ENCODE assay signal across 8 mouse cellular contexts in genomic region chr19:11469215-11469614, GRCm38 (mm10). TPM values are rescaled to one million over a fixed set of nuclear protein-coding genes. Genes with fewer than 3 reads are reported as not detected.
A peak's percentile ranks its signal among the peaks of the same experiment; 100 is the strongest.
DNase-seq lines count a peak whose midpoint lies in the region; ATAC-seq and TF ChIP-seq lines count a peak whose summit lies in the region.
"Not testable (repeated sequence)": the region's sequence is repeated elsewhere in the genome, so short reads cannot be mapped to it uniquely, and the experiment has no call there.
"Had no signal": no experiment of that assay in that cellular context is flagged by ENCODE, and none has a peak within 500 bp of the region (broad histone marks: within the 10 kb centered on the region; RNA-seq: fewer than 3 reads in every experiment).

TSS of gene Ms4a6c (plus strand) at chr19:11469366.

- H3K4me3 ChIP-seq in embryonic facial prominence, embryonic 14.5 days (ENCODE audit: low read depth, low read length); liver, adult 2 months (ENCODE audit: insufficient read depth, low read depth, low read length): not testable (repeated sequence)

- H3K27me3 ChIP-seq in embryonic facial prominence, embryonic 14.5 days (replicated peaks; ENCODE audit: control insufficient read depth, insufficient read depth, low read length); liver, adult 2 months (ENCODE audit: control insufficient read depth, insufficient read depth, low read length): not testable (repeated sequence)

- TF ChIP-seq POLR2A in liver, adult 2 months (IDR thresholded peaks at IDR 0.05; ENCODE audit: extremely low read depth, insufficient read depth, low read length) = not testable (repeated sequence)

- peak; percentile 3 for DNase-seq in adrenal gland, adult 2 months
- DNase-seq in embryonic facial prominence, embryonic 14.5 days (ENCODE audit: low spot score); urinary bladder, adult 2 months (ENCODE audit: low spot score): not testable (repeated sequence)
- DNase-seq in liver, adult 2 months (ENCODE audit: extremely low read depth, low read depth, low spot score) = peak; percentile 25
- DNase-seq in lung, postnatal 36 days = peak; percentile 25

- not testable (repeated sequence) for H3K9me3 ChIP-seq in embryonic facial prominence, embryonic 14.5 days (ENCODE audit: control insufficient read depth, low read length)

- not testable (repeated sequence) for H3K27ac ChIP-seq in embryonic facial prominence, embryonic 14.5 days (replicated peaks; ENCODE audit: low read depth, low read length)
- H3K27ac ChIP-seq in liver, adult 2 months (replicated peaks; ENCODE audit: insufficient read depth, low read depth, low read length) = peak within 1 kb of the TSS; percentile 47; the same call in 1 of the 2 replicates

- not testable (repeated sequence) for H3K79me2 ChIP-seq in liver, adult 2 months (ENCODE audit: control insufficient read depth, insufficient read depth, low read length)

- not testable (repeated sequence) for H3K4me2 ChIP-seq in embryonic facial prominence, embryonic 14.5 days (ENCODE audit: low read depth, low read length)

- H3K4me1 ChIP-seq in embryonic facial prominence, embryonic 14.5 days (ENCODE audit: control insufficient read depth, insufficient read depth, low read length); liver, adult 2 months (ENCODE audit: control insufficient read depth, insufficient read depth, low read length): not testable (repeated sequence)

- WGBS in embryonic facial prominence, embryonic 14.5 days = 84% methylated on average over 4 of the region's 4 CpGs
- WGBS in liver, adult 2 months = 87% methylated on average over 4 of the region's 4 CpGs

- TF ChIP-seq CTCF in liver, adult 2 months (IDR thresholded peaks at IDR 0.05; ENCODE audit: low read depth, low read length) = not testable (repeated sequence)

- not testable (repeated sequence) for H3K9ac ChIP-seq in embryonic facial prominence, embryonic 14.5 days (ENCODE audit: low read depth, low read length); liver, adult 2 months (ENCODE audit: low read depth, low read length)

- H3K36me3 ChIP-seq in embryonic facial prominence, embryonic 14.5 days (ENCODE audit: control insufficient read depth, insufficient read depth, low read length); liver, adult 2 months (ENCODE audit: control insufficient read depth, insufficient read depth, low read length): not testable (repeated sequence)

- not testable (repeated sequence) for ATAC-seq in embryonic facial prominence, embryonic 14.5 days (ENCODE audit: low read depth)
- peak; percentile 73 to 87 for ATAC-seq in hematopoietic stem cell, adult 5-6 weeks (replicated peaks in 1 of 2; ENCODE audit: insufficient read depth in 1 of 2, low FRiP score in 2 of 2, low TSS enrichment in 1 of 2, low read depth in 1 of 2, poor library complexity in 2 of 2, severe bottlenecking in 2 of 2)
- peak; percentile 44 for ATAC-seq in neutrophil, adult 5-6 weeks (ENCODE audit: extremely low read depth, insufficient number of reproducible peaks, low FRiP score, poor library complexity, severe bottlenecking)

RNA-seq across cellular contexts. Expression of gene Ms4a6c, which starts in this region (rescaled TPM):
- total RNA-seq in adrenal gland, adult 2 months (2021) = 10 to 100 TPM; 12.0 to 12.5 TPM
- polyA plus RNA-seq in adrenal gland, adult 2 months (2012; rRNA removed) = 1.6 and 1.8 TPM in 2 replicates
- 8.3 and 11.8 TPM in 2 replicates for polyA plus RNA-seq in embryonic facial prominence, embryonic 14.5 days (2014; fragmentation: Nextera tagmentation; extraction: Ambion mirVana)
- 23.6 and 32.0 TPM in 2 replicates for total RNA-seq in hematopoietic stem cell, adult 5-6 weeks (2017)
- total RNA-seq in liver, adult 2 months (2014; rRNA removed) = 5.6 and 6.6 TPM in 2 replicates
- 1.0 and 1.8 TPM in 2 replicates for polyA plus RNA-seq in liver, adult 2 months (2012; rRNA removed)
- 34.3 and 38.1 TPM in 2 replicates for total RNA-seq in neutrophil, adult 5-6 weeks (2017)
- 12.8 and 13.3 TPM in 2 replicates for polyA plus RNA-seq in urinary bladder, adult 2 months (2012; rRNA removed)
- total RNA-seq: MEL had no signal
